Mouse (Mus musculus): Measurements from ENCODE around the gene Snai3. TPM values are rescaled to one million over a fixed set of nuclear protein-coding genes. Genes with fewer than 3 reads are reported as not detected.

Gene Snai3
- total RNA-seq (2023) = 1.3 TPM

DNA sequence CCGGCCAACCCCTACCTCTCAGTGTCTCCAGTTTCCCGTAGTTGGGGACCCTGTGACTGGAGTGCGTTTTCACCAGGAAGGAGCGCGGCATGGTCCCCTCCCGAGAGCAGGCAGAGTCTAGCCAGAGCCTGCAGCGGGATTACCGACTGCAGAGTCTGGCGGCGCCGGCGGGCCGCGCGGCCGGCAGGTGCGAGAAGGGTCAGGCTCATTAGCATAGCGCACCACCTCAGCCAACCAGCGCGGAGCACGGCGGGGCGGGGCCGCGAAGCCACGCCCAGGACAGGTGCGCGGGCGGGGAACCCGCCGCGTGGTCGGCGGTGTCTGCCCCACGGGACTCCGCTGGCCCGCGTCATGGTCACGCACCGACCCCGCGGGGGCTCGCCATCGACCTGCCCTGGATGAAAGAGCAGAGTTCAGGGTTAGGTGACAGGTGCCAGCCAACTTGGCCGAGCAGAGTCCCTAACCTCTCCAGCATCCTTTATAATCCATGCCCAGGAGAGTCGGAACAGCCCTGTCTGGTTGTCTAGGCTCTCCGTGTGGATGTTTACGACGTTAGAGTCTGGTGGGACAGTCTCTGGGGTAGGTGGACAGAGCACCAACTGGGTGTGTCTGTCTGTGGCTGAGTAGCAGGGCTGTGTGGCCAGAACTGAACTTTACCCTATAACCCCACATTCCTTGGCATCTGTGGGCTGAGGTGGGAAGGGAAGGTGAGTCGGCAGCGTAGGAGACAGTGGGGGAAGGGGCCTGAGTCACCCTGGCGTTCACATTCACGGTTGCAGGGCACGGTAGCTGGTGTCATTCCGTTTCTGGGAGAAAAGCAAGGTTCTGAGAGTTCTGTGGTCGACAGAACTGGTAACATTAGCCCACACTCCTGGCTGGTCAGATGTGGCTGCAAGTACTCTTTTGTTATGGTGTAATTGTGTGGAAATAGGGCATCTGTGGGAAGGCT is at the start of gene Snai3:
Gene Snai3, minus strand, starts transcription at position 210 of the 949 bp plus-strand sequence.

DNA sequence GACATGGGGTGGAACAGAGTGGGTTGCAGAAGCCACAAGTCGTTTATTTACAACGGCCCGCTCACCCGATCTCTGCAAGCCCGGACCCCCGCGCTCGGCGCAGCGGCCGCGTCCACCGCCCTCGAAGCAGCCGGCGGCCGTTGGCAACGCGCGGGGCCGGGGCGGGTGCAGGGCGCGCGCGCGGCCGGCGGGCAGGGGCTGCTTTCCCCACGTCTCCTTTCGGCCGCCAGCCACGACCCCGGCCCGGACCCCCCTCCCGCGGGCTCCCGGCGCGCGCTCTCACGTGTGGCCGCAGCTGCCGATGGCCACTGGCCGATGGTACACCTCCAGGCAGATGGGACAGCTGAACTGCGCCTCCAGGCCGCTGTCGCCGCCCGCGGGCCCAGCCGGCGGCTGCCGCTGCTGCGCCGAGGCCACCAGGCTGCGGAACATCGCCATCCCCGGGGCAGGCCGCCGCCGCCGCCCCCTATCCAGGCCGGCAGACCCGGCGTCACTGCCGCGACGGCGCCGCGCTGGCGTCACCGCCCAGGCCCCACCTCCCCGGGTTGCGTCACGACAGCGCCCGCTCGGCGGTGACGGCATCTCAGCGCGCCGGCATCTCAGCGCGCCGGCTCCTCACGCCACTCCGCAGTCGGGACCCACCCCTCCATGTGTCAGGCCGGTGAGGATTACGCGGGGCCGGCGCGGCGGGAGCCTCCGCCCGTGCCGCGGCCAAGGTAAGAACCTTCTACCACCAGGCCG is 15.2 kb upstream of the Snai3 start, which contains the start of the genes Rnf166 and Ctu2:
Gene Rnf166, minus strand, starts transcription at position 485 of the 741 bp plus-strand sequence.
Gene Ctu2, plus strand, starts transcription at position 564 of the 741 bp plus-strand sequence.

DNA sequence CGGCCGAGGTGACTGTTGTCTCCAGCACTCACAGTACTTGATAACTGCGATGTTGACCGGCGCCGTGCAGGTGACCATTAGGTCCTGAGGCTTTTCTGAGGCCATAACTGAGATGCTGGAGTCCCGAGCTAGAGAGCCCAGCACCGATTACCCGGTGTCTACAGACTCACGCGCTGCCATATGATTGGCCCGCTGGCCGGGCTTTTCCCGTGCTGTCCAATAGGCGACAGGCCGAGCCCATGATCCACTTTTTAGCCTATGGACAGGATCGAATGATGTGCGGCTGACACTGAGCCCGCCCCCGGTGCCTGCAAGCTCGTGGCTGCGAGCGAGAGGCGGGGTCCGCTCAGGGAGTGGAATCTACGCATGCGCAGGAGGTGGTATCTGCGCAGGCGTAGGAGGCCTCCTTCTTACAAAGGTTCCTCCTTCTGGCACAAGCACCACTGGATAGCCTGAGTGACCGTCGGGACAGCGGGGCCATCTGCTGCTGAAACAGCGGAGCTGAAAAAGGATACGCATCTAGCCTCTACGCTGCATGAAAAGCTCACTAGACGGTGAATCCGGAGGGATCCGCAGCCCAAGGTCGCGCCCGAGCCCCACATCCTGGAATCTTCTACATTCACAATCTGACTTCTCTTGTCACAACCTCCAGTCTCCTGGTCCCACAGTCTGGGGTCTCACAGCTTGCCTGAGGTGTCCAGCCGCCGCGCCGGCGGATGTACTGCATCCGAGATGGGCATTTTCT is 17.1 kb downstream of the Snai3 start, which contains the start of gene Mvd:
Gene Mvd, minus strand, starts transcription at position 161 of the 745 bp plus-strand sequence.

DNA sequence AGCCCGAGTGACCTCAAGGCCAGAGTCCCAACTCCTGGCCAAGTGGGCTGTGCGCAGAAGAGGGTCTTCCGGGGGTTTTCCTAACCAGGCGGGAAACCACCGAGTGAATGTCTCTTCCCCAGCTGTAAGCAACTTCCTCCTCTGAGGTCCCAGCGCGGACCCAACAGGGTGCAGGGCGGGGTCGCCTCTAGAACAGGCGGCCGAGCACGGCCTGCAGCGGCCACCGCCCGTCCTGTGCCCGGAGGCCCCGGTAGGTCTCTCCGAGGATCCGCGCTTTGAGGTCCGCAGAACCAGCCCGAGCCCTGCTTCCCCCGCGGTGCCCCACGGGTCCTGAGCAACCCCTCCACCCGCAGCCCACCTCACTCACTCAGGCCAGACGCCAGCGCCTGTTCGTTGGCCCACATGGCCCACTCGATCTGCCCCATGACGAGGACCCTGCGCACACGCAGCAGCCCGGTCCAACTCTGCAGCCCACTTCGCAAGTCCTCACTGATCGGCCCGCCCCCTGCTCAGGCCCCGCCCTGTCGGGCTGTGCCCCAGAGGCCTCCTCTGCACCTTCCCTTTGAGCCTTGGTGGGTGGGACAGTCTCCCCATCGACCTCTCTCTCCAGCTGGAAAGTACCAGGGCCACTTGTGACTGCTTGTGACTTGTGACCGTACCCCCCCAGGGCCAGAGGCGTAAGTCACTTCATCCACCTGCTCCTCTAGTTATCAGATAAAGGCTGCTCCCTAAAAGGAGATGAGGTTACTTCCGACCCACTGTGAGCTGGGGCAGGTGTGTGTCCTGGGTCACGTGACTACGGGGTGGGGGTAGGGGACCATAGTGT is 27.9 kb downstream of the Snai3 start, which contains the start of gene Cyba:
Gene Cyba, minus strand, starts transcription at position 488 of the 826 bp plus-strand sequence.

DNA sequence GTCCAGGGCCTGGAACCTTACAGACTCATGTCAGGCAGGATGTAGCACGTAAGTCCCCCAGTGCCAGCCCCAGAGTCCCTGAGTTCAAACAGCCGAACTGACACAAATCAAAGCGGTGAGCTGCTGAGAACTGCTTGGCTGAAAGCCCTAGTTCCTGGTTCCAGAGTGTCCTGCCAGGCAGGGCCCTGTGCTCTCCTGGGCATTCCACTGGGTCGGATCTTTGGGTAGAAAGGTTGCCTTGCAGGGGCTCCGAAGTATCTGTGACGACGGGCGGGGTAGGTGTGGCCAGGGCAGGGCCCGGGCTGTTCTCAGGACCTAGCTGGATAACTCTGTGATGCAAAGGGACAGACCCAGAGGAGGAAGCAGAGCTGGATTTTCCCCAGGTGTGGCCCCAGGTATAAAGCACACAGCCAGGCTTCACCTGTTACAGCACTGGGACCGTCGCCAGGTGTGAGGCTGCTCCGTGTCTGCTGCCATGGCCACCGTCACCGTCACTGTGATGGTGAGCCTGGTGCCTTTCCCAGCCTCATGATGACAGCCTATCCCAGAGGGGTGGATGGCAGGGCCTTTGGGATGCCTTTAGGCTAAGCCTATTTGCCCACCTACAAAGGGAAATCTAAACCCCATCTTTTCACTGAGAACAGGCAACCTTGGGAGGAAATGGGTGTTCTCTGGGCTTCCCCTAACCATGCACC is 39.0 kb downstream of the Snai3 start, which contains the start of gene Il17c:
Gene Il17c, plus strand, starts transcription at position 645 of the 695 bp plus-strand sequence.

Other genes starting within 250 kb of the Snai3 start
- 57.1 TPM for gene Zfpm1, start 178.6 kb downstream of the Snai3 start, total RNA-seq (2023)
- not detected for gene Trhr2, start 100.0 kb downstream of the Snai3 start, total RNA-seq (2023)
- 102 TPM for gene Zc3h18, start 84.1 kb downstream of the Snai3 start, total RNA-seq (2023)
- not detected for gene Il17c, start 38.7 kb downstream of the Snai3 start, total RNA-seq (2023)
- gene Cyba, start 27.8 kb downstream of the Snai3 start, total RNA-seq (2023) = 143 TPM
- gene Mvd, start 17.3 kb downstream of the Snai3 start, total RNA-seq (2023) = 9.9 TPM
- gene Rnf166, start 15.3 kb upstream of the Snai3 start, total RNA-seq (2023) = 67.6 TPM
- gene Ctu2, start 15.4 kb upstream of the Snai3 start, total RNA-seq (2023) = 57.6 TPM
- 48.5 TPM for gene Piezo1, start 90.6 kb upstream of the Snai3 start, total RNA-seq (2023)
- gene Cdt1, start 107.3 kb upstream of the Snai3 start, total RNA-seq (2023) = 75.8 TPM
- 75.6 TPM for gene Aprt, start 116.2 kb upstream of the Snai3 start, total RNA-seq (2023)
- gene Galns, start 150.7 kb upstream of the Snai3 start, total RNA-seq (2023) = 7.9 TPM
- gene Trappc2l, start 150.9 kb upstream of the Snai3 start, total RNA-seq (2023) = 34.8 TPM
- not detected for gene Pabpn1l, start 162.0 kb upstream of the Snai3 start, total RNA-seq (2023)
- 8.0 TPM for gene Cbfa2t3, start 238.4 kb upstream of the Snai3 start, total RNA-seq (2023)

Data from CD4-positive naive resting alpha-beta T cell, adult 76 days (primary cell).